Mouse (Mus musculus) neural tube, embryonic 14.5 days (tissue): Measurements from ENCODE around the gene Olfml2b. TPM values are rescaled to one million over a fixed set of nuclear protein-coding genes. Genes with fewer than 3 reads are reported as not detected.
A peak's percentile ranks its signal among the peaks of the same experiment; 100 is the strongest.

Experiments used
- ATAC-seq: fragments of 200-750 bp; cut with Nextera tagmentation; 2 replicates; pipeline ENCODE4 v1.8.0; 2017; ENCODE audit warnings: low read depth, mild to moderate bottlenecking, moderate TSS enrichment, moderate library complexity
- H3K27ac ChIP-seq: fragments of 300-500 bp; sonication (generic); 2 replicates; pipeline ENCODE4 v1.5.1; 2014; ENCODE audit warnings: low read depth, mild to moderate bottlenecking, control low read depth, low read length, moderate library complexity, mixed read lengths
- H3K27me3 ChIP-seq: fragments of 300-500 bp; sonication (generic); 2 replicates; pipeline ENCODE4 v1.6.1; 2014; ENCODE audit warnings: low read length; ENCODE audit not compliant: control insufficient read depth, insufficient read depth
- H3K36me3 ChIP-seq: fragments of 300-500 bp; sonication (generic); 2 replicates; pipeline ENCODE4 v1.6.1; 2014; ENCODE audit warnings: low read length, mixed read lengths; ENCODE audit not compliant: control insufficient read depth, insufficient read depth
- H3K4me1 ChIP-seq: fragments of 300-500 bp; sonication (generic); 2 replicates; pipeline ENCODE4 v1.6.1; 2014; ENCODE audit warnings: low read length; ENCODE audit not compliant: control insufficient read depth, insufficient read depth
- H3K4me2 ChIP-seq: fragments of 300-500 bp; sonication (generic); 2 replicates; pipeline ENCODE4 v1.6.1; 2014; ENCODE audit warnings: mild to moderate bottlenecking, low read depth, low read length, control low read depth
- H3K4me3 ChIP-seq: fragments of 300-500 bp; sonication (generic); 2 replicates; pipeline ENCODE4 v1.5.1; 2014; ENCODE audit warnings: low read depth, low read length, control low read depth, mixed read lengths
- H3K9ac ChIP-seq: fragments of 300-500 bp; sonication (generic); replicated peaks from 2 replicates; pipeline ENCODE4 v1.6.1; 2014; ENCODE audit warnings: low read depth, mild to moderate bottlenecking, control low read depth, low read length, mixed read lengths
- H3K9me3 ChIP-seq: fragments of 300-500 bp; sonication (generic); 2 replicates; pipeline ENCODE4 v1.6.1; 2016; ENCODE audit warnings: low read length; ENCODE audit not compliant: control insufficient read depth
- WGBS: fragments of 180-500 bp; shearing (Covaris S2); extraction: QIAGEN DNeasy Blood & Tissue Kit; methylation state at CpG from one replicate; pipeline ENCODE4 v1.1.7; 2014; 5-methylcytosine and 5-hydroxymethylcytosine counted together
- polyA plus RNA-seq: library from polyadenylated mRNA; unstranded; fragments of >200 nt; fragmentation: Nextera tagmentation; extraction: Ambion mirVana; gene quantifications from 2 replicates; pipeline ENCODE4 v1.2.1, GENCODE M21; 2014

Gene Olfml2b
- polyA plus RNA-seq, 1 experiment from 2014 or later: 3.6 TPM

DNA sequence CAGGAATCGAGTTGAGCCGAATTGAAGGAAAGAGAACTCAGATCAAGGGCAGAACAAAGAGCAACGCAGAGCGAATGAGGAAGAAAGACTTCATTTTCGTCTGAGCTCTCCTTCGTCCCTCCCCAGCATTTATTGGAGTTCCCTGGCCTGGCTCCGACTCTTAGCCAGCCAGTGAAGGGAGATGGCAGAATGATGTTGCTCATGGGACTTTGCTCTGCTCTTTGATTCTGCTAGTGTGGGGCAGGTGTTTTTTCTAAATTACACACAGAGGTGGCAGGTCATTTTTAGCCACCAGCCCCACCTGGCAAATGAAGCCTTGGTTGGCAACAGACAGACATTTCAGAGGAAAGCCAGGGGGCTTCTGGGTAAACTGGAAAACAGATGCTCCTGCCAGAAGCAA lies 5.4 kb upstream of the Olfml2b start:
- H3K27me3 ChIP-seq: no peaks in the 10 kb centered on the region
- H3K4me3 ChIP-seq: no peak overlapping the region
- H3K9me3 ChIP-seq: no peaks in the 10 kb centered on the region
- H3K27ac ChIP-seq: no peak overlapping the region
- no peaks in the 10 kb centered on the region for H3K36me3 ChIP-seq
- 68% methylated on average over 7 of the region's 7 CpGs for WGBS
- no peak; the same call in 1 of the 2 replicates for ATAC-seq
- H3K4me1 ChIP-seq: no peaks in the 10 kb centered on the region
- H3K9ac ChIP-seq: no peak overlapping the region
- no peak overlapping the region for H3K4me2 ChIP-seq

DNA sequence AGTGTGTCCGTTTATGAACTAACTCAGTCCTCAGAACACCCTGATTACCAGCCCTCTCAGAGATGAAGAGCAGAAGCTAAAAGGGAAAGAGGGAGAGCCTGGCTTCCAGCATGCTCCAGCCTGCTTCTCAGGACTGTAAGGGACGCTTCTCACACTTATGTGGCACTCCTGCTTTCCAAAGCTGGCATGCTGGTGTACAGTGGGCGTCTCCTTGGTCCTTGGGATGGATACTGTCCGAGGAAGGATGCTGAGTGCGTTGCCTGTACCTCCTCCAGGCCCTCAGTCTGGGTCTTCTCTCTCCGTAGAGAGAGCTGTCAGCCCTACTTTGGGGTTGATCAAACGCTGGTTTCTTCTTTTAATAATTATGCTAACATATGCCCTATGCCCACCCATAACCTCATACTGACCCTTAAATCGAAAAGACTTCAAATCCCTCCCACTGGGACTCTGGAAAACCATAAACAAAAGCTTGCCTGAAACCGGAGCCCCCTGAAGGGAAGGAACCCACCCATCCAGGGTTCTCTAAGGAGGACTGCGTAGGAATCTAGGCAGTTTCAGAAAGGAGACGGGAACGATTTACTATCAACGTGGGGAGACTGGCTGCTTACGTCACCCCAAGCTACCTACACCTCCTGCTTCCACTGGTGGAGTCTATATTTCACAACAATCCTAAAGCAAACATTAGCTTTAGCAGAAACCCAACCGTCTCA lies 1.7 kb downstream of the Olfml2b start:
- Histone ChIP-seq H3K9ac (no peak overlapping the region), H3K36me3 (no peaks in the 10 kb centered on the region), H3K4me2 (peak overlapping the region; percentile 83), H3K9me3 (no peaks in the 10 kb centered on the region), H3K4me1 (no peaks in the 10 kb centered on the region), H3K27me3 (no peaks in the 10 kb centered on the region), H3K4me3 (peak overlapping the region; percentile 1; the same call in 1 of the 2 replicates), H3K27ac (no peak overlapping the region)
- 46% methylated on average over 15 of the region's 15 CpGs for WGBS
- no peak for ATAC-seq

DNA sequence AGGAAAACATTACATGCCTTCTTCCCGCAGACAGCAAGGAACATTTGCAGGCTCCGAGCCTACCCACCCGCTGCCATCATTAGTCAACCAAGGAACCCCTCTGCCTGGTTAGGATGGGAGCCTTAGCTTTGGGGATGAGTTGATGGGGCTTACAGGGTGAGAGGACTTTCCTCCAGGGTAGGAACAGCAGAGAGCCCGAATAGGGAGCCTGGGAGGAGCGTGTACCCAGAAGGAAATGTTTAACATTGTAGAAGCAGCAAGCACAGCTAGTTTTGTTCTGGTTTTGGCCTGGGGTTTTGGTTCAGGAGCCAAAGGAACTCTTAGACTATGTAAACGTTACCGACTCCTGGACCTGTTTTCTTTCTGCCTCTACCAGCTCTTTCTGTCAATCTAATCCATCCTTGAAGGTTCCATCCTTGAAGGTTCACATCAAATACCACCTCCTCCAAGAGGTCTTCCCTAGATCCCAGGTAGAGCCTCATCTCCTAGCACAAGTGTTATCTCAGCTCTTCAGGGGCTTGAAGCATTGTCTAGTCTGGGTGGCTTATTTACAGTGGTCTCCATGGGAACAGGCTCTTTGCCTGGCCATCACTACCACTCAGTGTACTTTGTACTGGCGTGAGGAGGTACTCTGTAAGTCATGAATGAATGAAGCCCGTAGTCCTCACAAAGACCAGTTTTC lies 2.4 kb downstream of the Olfml2b start:
- ATAC-seq: no peak
- Histone ChIP-seq H3K27ac (no peak overlapping the region), H3K9me3 (no peaks in the 10 kb centered on the region), H3K4me1 (no peaks in the 10 kb centered on the region), H3K9ac (no peak overlapping the region), H3K27me3 (no peaks in the 10 kb centered on the region), H3K4me2 (0 out of 2 replicates have a peak overlapping the region, but pooled peaks have one; percentile 83), H3K36me3 (no peaks in the 10 kb centered on the region), H3K4me3 (no peak overlapping the region)
- 81% methylated on average over 9 of the region's 9 CpGs for WGBS

DNA sequence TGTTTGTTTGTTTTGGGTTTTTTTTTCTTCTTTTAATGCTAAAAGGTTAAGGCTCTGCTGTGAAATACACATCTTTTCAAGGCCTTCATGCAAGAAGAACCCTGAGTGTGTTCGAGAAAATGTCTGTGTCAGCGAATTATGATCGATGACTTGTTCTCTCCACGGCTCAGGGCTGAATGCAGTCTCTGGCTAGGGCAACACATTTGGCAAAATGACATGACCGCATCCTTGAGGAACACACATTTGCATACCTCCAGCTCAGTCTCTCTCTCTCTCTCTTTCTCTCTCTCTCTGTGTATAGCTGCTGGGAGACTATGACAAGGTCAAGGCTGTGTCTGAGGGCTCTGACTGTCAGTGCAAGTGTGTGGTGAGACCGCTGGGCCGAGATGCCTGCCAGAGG lies 3.0 kb downstream of the Olfml2b start:
- Histone ChIP-seq H3K36me3 (no peaks in the 10 kb centered on the region), H3K4me2 (no peak overlapping the region), H3K4me3 (no peak overlapping the region), H3K27ac (no peak overlapping the region), H3K4me1 (no peaks in the 10 kb centered on the region), H3K27me3 (no peaks in the 10 kb centered on the region), H3K9me3 (no peaks in the 10 kb centered on the region), H3K9ac (no peak overlapping the region)
- no peak for ATAC-seq
- 80% methylated on average over 7 of the region's 7 CpGs for WGBS

DNA sequence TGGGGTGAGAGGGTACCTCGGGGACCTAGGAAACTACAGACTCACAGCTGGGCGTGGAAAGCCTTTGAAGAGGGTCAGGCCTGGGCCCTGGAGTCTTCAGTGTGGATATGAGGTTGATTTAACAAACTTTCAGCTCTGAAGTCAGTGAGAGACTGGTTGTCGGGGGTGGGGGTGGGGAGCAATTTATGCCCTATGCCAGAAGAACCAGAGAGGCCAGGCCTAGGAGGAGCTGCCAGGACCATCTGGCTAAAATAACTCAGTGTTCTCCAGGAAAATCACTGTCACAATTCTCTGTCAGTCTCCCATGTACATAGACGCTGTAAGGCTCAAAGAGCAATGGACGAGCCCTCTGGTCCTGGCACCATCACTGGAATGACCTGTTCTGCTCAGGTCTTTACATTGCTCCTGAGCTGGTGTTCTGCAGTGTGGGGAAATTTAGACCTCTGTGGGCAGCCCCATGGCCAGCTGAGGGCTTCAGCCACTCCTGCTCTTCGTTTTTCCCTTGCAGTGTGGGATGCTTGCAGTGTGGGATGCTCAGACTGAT lies 3.7 kb downstream of the Olfml2b start:
- Histone ChIP-seq H3K36me3 (no peaks in the 10 kb centered on the region), H3K27ac (no peak overlapping the region), H3K9me3 (no peaks in the 10 kb centered on the region), H3K4me3 (no peak overlapping the region), H3K4me2 (no peak overlapping the region), H3K27me3 (no peaks in the 10 kb centered on the region), H3K9ac (no peak overlapping the region), H3K4me1 (no peaks in the 10 kb centered on the region)
- WGBS: 80% methylated on average over 6 of the region's 6 CpGs
- no peak for ATAC-seq

GRCm38 (mm10) chr1:170651046-170651723 lies 6.9 kb downstream of the Olfml2b start:
- Histone ChIP-seq H3K36me3 (no peaks in the 10 kb centered on the region), H3K4me2 (no peak overlapping the region), H3K9ac (no peak overlapping the region), H3K4me1 (no peaks in the 10 kb centered on the region), H3K27ac (no peak overlapping the region), H3K4me3 (no peak overlapping the region), H3K9me3 (no peaks in the 10 kb centered on the region), H3K27me3 (no peaks in the 10 kb centered on the region)
- no peak for ATAC-seq
- WGBS: 62% methylated on average over 6 of the region's 6 CpGs

- no peak for ATAC-seq
- H3K4me1 ChIP-seq: no peaks in the 10 kb centered on the region
- no peak overlapping the region for H3K27ac ChIP-seq
- H3K36me3 ChIP-seq: no peaks in the 10 kb centered on the region
- H3K9me3 ChIP-seq: no peaks in the 10 kb centered on the region
- H3K4me3 ChIP-seq: no peak overlapping the region
- no peaks in the 10 kb centered on the region for H3K27me3 ChIP-seq
- H3K4me2 ChIP-seq: no peak overlapping the region
- 82% methylated on average over 15 of the region's 15 CpGs for WGBS
- H3K9ac ChIP-seq: no peak overlapping the region; the same call in 1 of the 2 replicates
These were observed 7.8 kb downstream of the Olfml2b start for GRCm38 (mm10) chr1:170651989-170652740.

DNA sequence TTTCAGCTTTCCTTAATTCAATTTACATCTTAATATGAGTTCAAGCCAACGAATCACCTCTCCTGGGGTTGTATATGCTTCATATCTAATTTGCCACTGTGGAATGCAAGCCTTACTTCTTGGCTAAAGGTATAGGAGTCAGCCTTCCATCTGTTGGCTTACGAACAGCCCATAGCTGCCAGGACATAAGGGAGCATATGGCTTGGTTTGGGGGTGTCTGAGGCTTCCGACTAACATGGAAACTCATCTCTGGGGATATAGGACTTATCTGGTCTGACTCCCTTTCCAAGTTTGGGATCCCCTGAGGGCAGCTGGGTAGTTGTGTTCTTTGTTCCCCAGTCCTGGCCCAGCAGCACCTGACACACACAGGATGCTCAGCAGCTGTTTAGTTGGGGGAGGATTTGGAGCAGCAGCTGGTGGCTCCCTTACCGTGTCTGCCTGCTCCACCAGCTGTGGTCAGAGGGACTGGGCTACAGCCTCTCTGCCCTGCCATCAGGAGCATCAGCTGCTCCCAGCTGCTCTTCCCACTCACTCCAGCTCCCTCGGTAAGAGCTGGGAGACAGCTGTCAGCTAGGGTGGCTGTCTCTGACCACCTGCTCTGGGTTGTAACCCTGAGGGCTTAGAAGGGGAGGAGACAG lies 11.1 kb downstream of the Olfml2b start:
- peak; percentile 70; the same call in 1 of the 2 replicates for ATAC-seq
- no peak overlapping the region for H3K4me3 ChIP-seq
- H3K4me2 ChIP-seq: no peak overlapping the region
- no peak overlapping the region for H3K9ac ChIP-seq
- no peaks in the 10 kb centered on the region for H3K9me3 ChIP-seq
- H3K36me3 ChIP-seq: no peaks in the 10 kb centered on the region
- no peaks in the 10 kb centered on the region for H3K27me3 ChIP-seq
- WGBS: 52% methylated on average over 5 of the region's 5 CpGs
- no peaks in the 10 kb centered on the region for H3K4me1 ChIP-seq
- no peak overlapping the region for H3K27ac ChIP-seq
